Mouse (Mus musculus) bone marrow, adult 2 months (tissue): ENCODE data around the gene Ubtf.

Source experiments
- CTCF ChIP-seq: fragments of 200-500 bp; IDR thresholded peaks from 2 replicates; pipeline ENCODE4 v1.5.1; 2011; ENCODE audit warnings: low read length, control low read depth; ENCODE audit not compliant: control insufficient read depth, insufficient read depth
- POLR2A ChIP-seq: fragments of 200-500 bp; IDR thresholded peaks from 2 replicates; pipeline ENCODE4 v1.6.1; 2011; ENCODE audit warnings: low read depth, mild to moderate bottlenecking, control low read depth, low read length, borderline replicate concordance; ENCODE audit not compliant: control insufficient read depth

DNA sequence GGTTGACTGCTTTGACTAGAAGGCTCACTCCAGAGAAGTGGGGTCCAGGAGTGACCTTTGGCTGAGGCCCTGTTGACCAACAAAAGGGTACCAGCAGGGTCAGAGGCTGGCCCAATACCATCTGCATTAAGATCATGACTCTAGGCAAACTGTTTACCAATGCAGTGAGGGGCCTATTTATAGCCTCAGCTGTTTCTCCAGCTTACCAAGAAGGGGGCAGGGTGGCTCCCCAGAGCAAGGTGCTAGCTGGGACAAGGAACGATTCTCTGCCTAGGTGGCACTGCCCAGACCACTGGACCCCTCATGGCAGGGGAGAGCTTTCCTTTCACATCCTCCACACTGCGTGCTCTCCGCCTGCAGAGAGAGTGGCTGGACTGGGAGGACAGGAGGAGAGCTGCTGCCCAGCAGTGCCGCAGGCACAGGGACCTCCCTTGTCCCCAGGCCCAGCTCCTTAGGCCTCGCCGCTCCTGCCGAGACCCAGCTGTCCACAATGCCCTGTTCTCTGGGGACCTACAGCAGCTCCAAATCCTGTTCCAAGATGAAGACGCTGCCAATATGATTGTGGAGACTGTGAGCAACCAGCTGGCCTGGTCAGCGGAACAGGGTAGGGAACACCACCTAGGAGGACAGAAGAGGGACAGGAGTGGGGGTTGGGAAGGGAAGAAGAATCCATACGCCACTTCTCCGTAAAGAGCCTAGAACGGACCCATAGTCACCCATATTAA, 50.9 kb downstream of the Ubtf start, which contains the start of gene Asb16:
- TF ChIP-seq POLR2A (no peak), CTCF (no peak)
